ENCODE assay signal across 7 mouse cellular contexts in the genomic region with DNA sequence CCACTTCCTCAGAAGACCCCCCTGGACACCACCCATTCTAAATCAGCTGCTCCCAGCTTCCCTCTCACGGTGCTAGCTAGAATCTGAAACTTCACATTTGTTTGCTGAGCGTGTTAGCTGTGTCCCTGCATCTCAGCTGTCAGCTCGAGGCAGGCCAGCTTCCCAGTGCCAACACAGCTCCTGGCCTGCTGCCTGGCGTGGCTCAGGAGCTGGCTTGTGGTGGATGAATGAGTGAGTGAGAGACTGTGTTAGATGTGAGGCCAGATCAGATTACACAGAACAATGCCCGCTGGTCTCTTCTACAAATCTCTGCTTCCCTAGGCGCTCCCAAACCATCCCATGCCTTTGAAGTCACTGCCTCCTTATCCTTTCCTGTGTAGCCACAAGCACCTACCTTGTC. TPM values are rescaled to one million over a fixed set of nuclear protein-coding genes. Genes with fewer than 3 reads are reported as not detected.
DNase-seq lines count a peak whose midpoint lies in the region; ATAC-seq lines count a peak whose summit lies in the region.

No protein-coding gene starts in this region.

- no peak for DNase-seq in neural tube, embryonic 10.5 days (ENCODE audit: extremely low spot score, low spot score)
- peak; percentile 63 for DNase-seq in cerebellum, adult 8-10 months
- peak; percentile 56 to 63 for DNase-seq in gastrocnemius, postnatal 36 days
- peak; percentile 83 to 85 for DNase-seq in layer of hippocampus, postnatal 36 days
- peak; percentile 60 to 79 for DNase-seq in right cerebral cortex, adult 2 months (ENCODE audit: low spot score in 2 of 2)
- no peak for DNase-seq in c-Kit-positive CD71-positive TER-119-positive erythroid progenitor cells, embryonic 14.5 days (ENCODE audit: low spot score)

- intact Hi-C loops in gastrocnemius, postnatal 36 days (cut with DNase I), result loop anchor here (1.0 kb wide), 1 partner anchor 167 kb away; no protein-coding TSS in a partner anchor

- no peaks in the 10 kb centered on the region for H3K36me3 ChIP-seq in neural tube, embryonic 13.5 days

- no peak overlapping the region for H3K9ac ChIP-seq in neural tube, embryonic 13.5 days

- H3K9me3 ChIP-seq in neural tube, embryonic 13.5 days, result no peaks in the 10 kb centered on the region

- no peak overlapping the region for H3K27ac ChIP-seq in neural tube, embryonic 13.5 days (replicated peaks)

- H3K4me2 ChIP-seq in neural tube, embryonic 13.5 days, result no peak overlapping the region

- H3K4me1 ChIP-seq in neural tube, embryonic 13.5 days (replicated peaks), result peaks cover 7% of the 10 kb centered on the region

- H3K27me3 ChIP-seq in neural tube, embryonic 13.5 days, result no peaks in the 10 kb centered on the region

- no peak overlapping the region for H3K4me3 ChIP-seq in neural tube, embryonic 13.5 days

- WGBS in neural tube, embryonic 13.5 days, result 38% methylated on average over 6 of the region's 6 CpGs

- ATAC-seq in neural tube, embryonic 13.5 days (ENCODE audit: low read depth), result peak; percentile 48; the same call in 1 of the 2 replicates

RNA-seq across cellular contexts. Expression of gene Rab20, which starts 59.3 kb away (rescaled TPM):
- polyA plus RNA-seq in neural tube, embryonic 13.5 days (2015; fragmentation: Nextera tagmentation; extraction: Ambion mirVana), result 1.4 and 1.5 TPM in 2 replicates
- 1 to 10 TPM; 1.2 to 1.9 TPM for total RNA-seq in gastrocnemius, postnatal 36 days (2021)
- under 1 TPM; 0.28 to 0.57 TPM for total RNA-seq in layer of hippocampus, postnatal 36 days (2021)

Comparison
In these comparisons a context has a peak if more than half of its experiments do, and no peak if none do; other contexts are left out.
1. DNase-seq: peak in cerebellum, adult 8-10 months (single experiment), gastrocnemius, postnatal 36 days (2 of 2), layer of hippocampus, postnatal 36 days (2 of 2) and right cerebral cortex, adult 2 months (2 of 2); none in neural tube, embryonic 10.5 days (single experiment) and c-Kit-positive CD71-positive TER-119-positive erythroid progenitor cells, embryonic 14.5 days (single experiment).